10 mouse cellular contexts compared by ENCODE assay signal in the genomic region with DNA sequence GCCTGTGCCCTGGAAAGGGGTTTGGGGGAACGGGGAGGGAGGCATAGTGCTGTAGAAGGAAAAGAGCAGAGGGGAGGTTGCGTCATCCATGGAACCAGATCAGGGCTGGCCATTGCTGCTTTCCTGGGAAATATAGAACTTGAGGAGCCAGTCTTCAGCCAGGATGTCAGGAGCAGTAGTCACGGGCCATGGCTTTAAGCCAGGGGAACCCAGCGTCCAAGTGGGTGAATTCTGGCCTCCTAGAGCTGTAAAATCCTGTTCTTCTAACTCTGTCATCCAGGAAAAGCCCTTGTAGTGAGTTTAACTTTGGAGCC. TPM values are rescaled to one million over a fixed set of nuclear protein-coding genes. Genes with fewer than 3 reads are reported as not detected.
DNase-seq lines count a peak whose midpoint lies in the region; ATAC-seq and TF ChIP-seq lines count a peak whose summit lies in the region.
"Had no signal": no experiment of that assay in that cellular context is flagged by ENCODE, and none has a peak within 500 bp of the region (broad histone marks: within the 10 kb centered on the region; RNA-seq: fewer than 3 reads in every experiment).

No protein-coding gene starts in this region.

- WGBS in heart, embryonic 16.5 days = 47% methylated on average over 4 of the region's 4 CpGs
- 39% methylated on average over 4 of the region's 4 CpGs for WGBS in midbrain, embryonic 12.5 days

- no peak overlapping the region for H3K4me3 ChIP-seq in heart, embryonic 16.5 days (ENCODE audit: low read length)
- H3K4me3 ChIP-seq in embryonic fibroblast, embryonic 13.5 days (ENCODE audit: insufficient read depth, low read length) = no peak overlapping the region
- H3K4me3 ChIP-seq in midbrain, embryonic 12.5 days = peak overlapping the region; percentile 12; the same call in 1 of the 2 replicates
- H3K4me3 ChIP-seq: heart, adult 2 months; liver, embryonic 13.5 days had no signal

- DNase-seq in heart, postnatal 25 days (ENCODE audit: low spot score) = no peak
- DNase-seq in kidney, adult 9 months = peak; percentile 24
- no peak for DNase-seq in embryo, embryonic 10 days (ENCODE audit: low spot score)
- no peak for DNase-seq in right cerebral cortex, postnatal 10 days (ENCODE audit: low spot score in 2 of 2)
- no peak for DNase-seq in heart, adult 11 months
- DNase-seq: liver, embryonic 13.5 days had no signal

- H3K9me3 ChIP-seq in heart, embryonic 16.5 days (replicated peaks; ENCODE audit: control insufficient read depth, low read length) = no peaks in the 10 kb centered on the region
- no peaks in the 10 kb centered on the region for H3K9me3 ChIP-seq in midbrain, embryonic 12.5 days
- H3K9me3 ChIP-seq: liver, embryonic 13.5 days had no signal

- no peaks in the 10 kb centered on the region for H3K36me3 ChIP-seq in heart, embryonic 16.5 days (ENCODE audit: control insufficient read depth, insufficient read depth)
- H3K36me3 ChIP-seq in midbrain, embryonic 12.5 days = no peaks in the 10 kb centered on the region
- H3K36me3 ChIP-seq: liver, embryonic 13.5 days had no signal

- 0 out of 2 replicates have a peak, but pooled peaks cover 10% of the 10 kb centered on the region for H3K27me3 ChIP-seq in heart, embryonic 16.5 days (ENCODE audit: control insufficient read depth, insufficient read depth, low read length)
- H3K27me3 ChIP-seq in midbrain, embryonic 12.5 days = peaks cover 5% of the 10 kb centered on the region; the same call in 1 of the 2 replicates

- no peak overlapping the region for H3K27ac ChIP-seq in heart, embryonic 16.5 days (ENCODE audit: low read length)
- H3K27ac ChIP-seq in embryonic fibroblast, embryonic 13.5 days (ENCODE audit: insufficient read depth, low read length) = peak overlapping the region; percentile 19; the same call in 1 of the 2 replicates
- peak overlapping the region; percentile 91 for H3K27ac ChIP-seq in midbrain, embryonic 12.5 days (replicated peaks)
- H3K27ac ChIP-seq: heart, adult 2 months; liver, embryonic 13.5 days had no signal

- intact Hi-C loops in heart, postnatal 25 days (cut with DNase I) = no loop called here

- peaks cover 10% of the 10 kb centered on the region for H3K4me1 ChIP-seq in heart, embryonic 16.5 days (ENCODE audit: control insufficient read depth, insufficient read depth, low read length)
- H3K4me1 ChIP-seq in embryonic fibroblast, embryonic 13.5 days (ENCODE audit: control insufficient read depth, insufficient read depth, low read length) = peaks cover 3% of the 10 kb centered on the region; the same call in 1 of the 2 replicates
- H3K4me1 ChIP-seq in midbrain, embryonic 12.5 days = peaks cover 79% of the 10 kb centered on the region

- H3K4me2 ChIP-seq in heart, embryonic 16.5 days (ENCODE audit: low read depth, low read length) = no peak overlapping the region
- H3K4me2 ChIP-seq in midbrain, embryonic 12.5 days (replicated peaks) = peak overlapping the region; percentile 43
- H3K4me2 ChIP-seq: liver, embryonic 13.5 days had no signal

- peak; percentile 55 for ATAC-seq in heart, embryonic 16.5 days (replicated peaks; ENCODE audit: extremely low read depth, insufficient read depth, low FRiP score)
- no peak for ATAC-seq in midbrain, embryonic 12.5 days (ENCODE audit: low FRiP score, low read depth)

- no peak overlapping the region for H3K9ac ChIP-seq in heart, embryonic 16.5 days (ENCODE audit: low read length)
- H3K9ac ChIP-seq in midbrain, embryonic 12.5 days (replicated peaks) = peak overlapping the region; percentile 49
- H3K9ac ChIP-seq: liver, embryonic 13.5 days had no signal

- TF ChIP-seq CTCF in embryonic fibroblast, embryonic 13.5 days (IDR thresholded peaks at IDR 0.05; ENCODE audit: borderline replicate concordance, insufficient read depth, low read length) = no peak

- TF ChIP-seq POLR2A in embryonic fibroblast, embryonic 13.5 days (IDR thresholded peaks at IDR 0.05; ENCODE audit: low read depth, low read length) = no peak

RNA-seq across cellular contexts. Expression of gene Rgs8, which starts 8.8 kb away (rescaled TPM):
- 0.21 and 0.32 TPM in 2 replicates for polyA plus RNA-seq in heart, embryonic 16.5 days (2015; fragmentation: Nextera tagmentation; extraction: Ambion mirVana)
- not detected for total RNA-seq in heart, postnatal 25 days (2021)
- 0.39 and 0.48 TPM in 2 replicates for polyA plus RNA-seq in embryonic fibroblast, embryonic 13.5 days (2011; ENCODE audit: insufficient read length, low read depth, missing spikeins)
- 24.5 and 26.4 TPM in 2 replicates for polyA plus RNA-seq in midbrain, embryonic 12.5 days (2016; fragmentation: Nextera tagmentation; extraction: Ambion mirVana)
- total RNA-seq: heart, adult 2 months had no signal

Comparison
In these comparisons a context has a peak if more than half of its experiments do, and no peak if none do; other contexts are left out.
1. RNA of gene Rgs8, which starts 8.8 kb away (polyA plus RNA-seq): 24.5 to 26.4 TPM in midbrain, embryonic 12.5 days; 0.39 to 0.48 TPM in embryonic fibroblast, embryonic 13.5 days and 0.21 to 0.32 TPM in heart, embryonic 16.5 days; every median in the first group is over 10 times any median in the second.